Mouse (Mus musculus): ENCODE measurements around the gene Gm20835. TPM values are rescaled to one million over a fixed set of nuclear protein-coding genes. Genes with fewer than 3 reads are reported as not detected.
"Not testable (repeated sequence)": the region's sequence is repeated elsewhere in the genome, so short reads cannot be mapped to it uniquely, and the experiment has no call there.

Gm20835 gene
- not detected for total RNA-seq (2021)
- long read RNA-seq, experiment 1, result 0 reads
- long read RNA-seq, experiment 2, result 0 reads

DNA sequence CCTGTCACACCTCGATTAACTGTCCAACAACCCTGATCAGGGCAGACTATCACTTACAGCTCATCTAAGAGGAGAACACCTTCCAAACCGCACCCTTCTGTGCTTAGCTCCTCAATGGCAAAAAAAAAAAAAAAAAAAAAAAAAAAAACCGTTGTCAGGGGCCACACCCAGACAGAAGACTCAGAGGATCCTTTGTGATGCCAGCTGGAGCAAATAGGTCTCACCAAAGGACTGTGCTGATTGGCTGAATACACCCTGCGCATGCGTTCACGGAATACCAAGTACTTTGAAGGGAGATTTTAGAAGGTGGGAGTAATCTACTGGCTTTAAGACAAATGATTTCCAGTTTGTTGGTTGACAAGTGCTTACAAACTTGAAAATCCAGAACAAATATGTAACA lies at the start of gene Gm20835:
TSS of gene Gm20835 (minus strand) at position 101 of the 400 bp plus-strand sequence.
- DNase-seq; intact Hi-C loops (cut with DNase I; ENCODE audit: low total_unique reads): not testable (repeated sequence)

Measured in gastrocnemius, postnatal 14 days (tissue).